Mouse (Mus musculus) forebrain, embryonic 15.5 days (tissue): ENCODE results near the gene Ndufaf7. TPM values are rescaled to one million over a fixed set of nuclear protein-coding genes. Genes with fewer than 3 reads are reported as not detected.

Experiments used
- ATAC-seq: fragments of 200-750 bp; cut with Nextera tagmentation; replicated peaks from 2 replicates; pipeline ENCODE4 v1.8.0; 2017; ENCODE audit warnings: mild to moderate bottlenecking, moderate TSS enrichment, moderate library complexity
- H3K27ac ChIP-seq: fragments of 300-500 bp; sonication (generic); replicated peaks from 2 replicates; pipeline ENCODE4 v1.5.1; 2015; ENCODE audit warnings: mild to moderate bottlenecking, inconsistent platforms
- H3K27me3 ChIP-seq: fragments of 300-500 bp; sonication (generic); 2 replicates; pipeline ENCODE4 v1.6.1; 2015; ENCODE audit warnings: inconsistent platforms
- H3K36me3 ChIP-seq: fragments of 300-500 bp; sonication (generic); 2 replicates; pipeline ENCODE4 v1.6.1; 2015; ENCODE audit warnings: mild to moderate bottlenecking, inconsistent platforms
- H3K4me1 ChIP-seq: fragments of 300-500 bp; sonication (generic); 2 replicates; pipeline ENCODE4 v1.6.1; 2015; ENCODE audit warnings: inconsistent platforms
- H3K4me2 ChIP-seq: fragments of 300-500 bp; sonication (generic); replicated peaks from 2 replicates; pipeline ENCODE4 v1.6.1; 2015; ENCODE audit warnings: mild to moderate bottlenecking, inconsistent platforms
- H3K4me3 ChIP-seq: fragments of 300-500 bp; sonication (generic); 2 replicates; pipeline ENCODE4 v1.5.1; 2015; ENCODE audit warnings: mild to moderate bottlenecking, inconsistent platforms
- H3K9ac ChIP-seq: fragments of 300-500 bp; sonication (generic); replicated peaks from 2 replicates; pipeline ENCODE4 v1.6.1; 2015; ENCODE audit warnings: mild to moderate bottlenecking, inconsistent platforms
- H3K9me3 ChIP-seq: fragments of 300-500 bp; sonication (generic); 2 replicates; pipeline ENCODE4 v1.6.1; 2016; ENCODE audit warnings: inconsistent platforms
- WGBS: fragments of 180-500 bp; shearing (Covaris S2); methylation state at CpG from one replicate; pipeline ENCODE4 v1.1.7; 2015; ENCODE audit warnings: mixed read lengths; 5-methylcytosine and 5-hydroxymethylcytosine counted together
- polyA plus RNA-seq: library from polyadenylated mRNA; unstranded; fragments of >200 nt; fragmentation: Nextera tagmentation; extraction: Ambion mirVana; gene quantifications from 2 replicates; pipeline ENCODE4 v1.2.1, GENCODE M21; 2015

Ndufaf7 gene
- polyA plus RNA-seq, 1 experiment from 2014 or later: 65.6 TPM

- 91% methylated on average over 11 of the region's 11 CpGs for WGBS
- H3K9me3 ChIP-seq: no peaks in the 10 kb centered on the region
- H3K4me2 ChIP-seq: no peak overlapping the region
- ATAC-seq: no peak
- H3K9ac ChIP-seq: no peak overlapping the region
- H3K4me1 ChIP-seq: no peaks in the 10 kb centered on the region
- no peak overlapping the region for H3K27ac ChIP-seq
- H3K36me3 ChIP-seq: peaks cover 24% of the 10 kb centered on the region
- no peaks in the 10 kb centered on the region for H3K27me3 ChIP-seq
- no peak overlapping the region for H3K4me3 ChIP-seq
These were observed 29.4 kb downstream of the Ndufaf7 start for GRCm38 (mm10) chr17:78966092-78966883.

GRCm38 (mm10) chr17:78968500-78968899, 31.6 kb downstream of the Ndufaf7 start:
- Histone ChIP-seq H3K27me3 (no peaks in the 10 kb centered on the region), H3K4me1 (no peaks in the 10 kb centered on the region), H3K36me3 (peaks cover 17% of the 10 kb centered on the region), H3K9ac (no peak overlapping the region), H3K4me2 (no peak overlapping the region), H3K9me3 (no peaks in the 10 kb centered on the region), H3K4me3 (no peak overlapping the region), H3K27ac (no peak overlapping the region)
- ATAC-seq: no peak
- 92% methylated on average over 3 of the region's 3 CpGs for WGBS

GRCm38 (mm10) chr17:78983166-78983565, 46.2 kb downstream of the Ndufaf7 start:
- WGBS: 94% methylated on average over 8 of the region's 8 CpGs
- Histone ChIP-seq H3K4me1 (no peaks in the 10 kb centered on the region), H3K4me2 (no peak overlapping the region), H3K4me3 (no peak overlapping the region), H3K27me3 (no peaks in the 10 kb centered on the region), H3K36me3 (peaks cover 21% of the 10 kb centered on the region), H3K27ac (no peak overlapping the region), H3K9ac (no peak overlapping the region), H3K9me3 (no peaks in the 10 kb centered on the region)
- ATAC-seq: no peak

- Histone ChIP-seq H3K4me2 (no peak overlapping the region), H3K4me1 (no peaks in the 10 kb centered on the region), H3K9me3 (no peaks in the 10 kb centered on the region), H3K9ac (no peak overlapping the region), H3K36me3 (peaks cover 21% of the 10 kb centered on the region), H3K27ac (no peak overlapping the region), H3K4me3 (no peak overlapping the region), H3K27me3 (no peaks in the 10 kb centered on the region)
- no peak for ATAC-seq
- whole genome bisulfite sequencing: 93% methylated on average over 3 of the region's 3 CpGs
These were observed 46.8 kb downstream of the Ndufaf7 start for GRCm38 (mm10) chr17:78983736-78984135.

- Histone ChIP-seq H3K4me2 (no peak overlapping the region), H3K27me3 (no peaks in the 10 kb centered on the region), H3K9ac (no peak overlapping the region), H3K27ac (no peak overlapping the region), H3K4me3 (no peak overlapping the region), H3K4me1 (0 out of 2 replicates have a peak, but pooled peaks cover 3% of the 10 kb centered on the region), H3K36me3 (0 out of 2 replicates have a peak, but pooled peaks cover 3% of the 10 kb centered on the region), H3K9me3 (no peaks in the 10 kb centered on the region)
- 83% methylated on average over 8 of the region's 8 CpGs for WGBS
- no peak for ATAC-seq
These were observed 52.1 kb downstream of the Ndufaf7 start for GRCm38 (mm10) chr17:78989015-78989414.

GRCm38 (mm10) chr17:78991549-78991948, 54.6 kb downstream of the Ndufaf7 start:
- no peak overlapping the region for H3K9ac ChIP-seq
- ATAC-seq: no peak
- no peaks in the 10 kb centered on the region for H3K27me3 ChIP-seq
- H3K27ac ChIP-seq: no peak overlapping the region
- WGBS: 100% methylated on average over 2 of the region's 2 CpGs
- no peak overlapping the region for H3K4me2 ChIP-seq
- no peaks in the 10 kb centered on the region for H3K9me3 ChIP-seq
- H3K4me3 ChIP-seq: no peak overlapping the region
- H3K36me3 ChIP-seq: no peaks in the 10 kb centered on the region
- peaks cover 8% of the 10 kb centered on the region; the same call in 1 of the 2 replicates for H3K4me1 ChIP-seq

GRCm38 (mm10) chr17:78992303-78993027, 55.5 kb downstream of the Ndufaf7 start:
- 75% methylated on average over 9 of the region's 9 CpGs for WGBS
- no peaks in the 10 kb centered on the region for H3K9me3 ChIP-seq
- H3K4me2 ChIP-seq: no peak overlapping the region
- H3K9ac ChIP-seq: no peak overlapping the region
- no peak overlapping the region for H3K4me3 ChIP-seq
- peaks cover 8% of the 10 kb centered on the region; the same call in 1 of the 2 replicates for H3K4me1 ChIP-seq
- H3K27me3 ChIP-seq: no peaks in the 10 kb centered on the region
- H3K27ac ChIP-seq: no peak overlapping the region
- no peak for ATAC-seq
- H3K36me3 ChIP-seq: no peaks in the 10 kb centered on the region

- H3K27ac ChIP-seq: no peak overlapping the region
- no peaks in the 10 kb centered on the region for H3K36me3 ChIP-seq
- no peak overlapping the region for H3K4me2 ChIP-seq
- H3K9ac ChIP-seq: no peak overlapping the region
- 46% methylated on average over 2 of the region's 2 CpGs for WGBS
- no peak overlapping the region for H3K4me3 ChIP-seq
- no peaks in the 10 kb centered on the region for H3K9me3 ChIP-seq
- no peaks in the 10 kb centered on the region for H3K27me3 ChIP-seq
- H3K4me1 ChIP-seq: peaks cover 8% of the 10 kb centered on the region; the same call in 1 of the 2 replicates
- ATAC-seq: no peak
These were observed 56.7 kb downstream of the Ndufaf7 start for GRCm38 (mm10) chr17:78993670-78994069.

GRCm38 (mm10) chr17:78994382-78994781, 57.4 kb downstream of the Ndufaf7 start:
- no peak overlapping the region for H3K4me2 ChIP-seq
- no peak overlapping the region for H3K27ac ChIP-seq
- H3K4me1 ChIP-seq: peaks cover 8% of the 10 kb centered on the region; the same call in 1 of the 2 replicates
- no peak overlapping the region for H3K9ac ChIP-seq
- no peaks in the 10 kb centered on the region for H3K27me3 ChIP-seq
- H3K36me3 ChIP-seq: no peaks in the 10 kb centered on the region
- H3K9me3 ChIP-seq: no peaks in the 10 kb centered on the region
- H3K4me3 ChIP-seq: no peak overlapping the region
- 89% methylated on average over 8 of the region's 8 CpGs for WGBS
- no peak for ATAC-seq

GRCm38 (mm10) chr17:78994931-78995820, 58.2 kb downstream of the Ndufaf7 start:
- Histone ChIP-seq H3K9ac (no peak overlapping the region), H3K4me1 (peaks cover 8% of the 10 kb centered on the region; the same call in 1 of the 2 replicates), H3K4me3 (no peak overlapping the region), H3K27me3 (no peaks in the 10 kb centered on the region), H3K27ac (no peak overlapping the region), H3K9me3 (no peaks in the 10 kb centered on the region), H3K36me3 (no peaks in the 10 kb centered on the region), H3K4me2 (no peak overlapping the region)
- no peak for ATAC-seq
- WGBS: 82% methylated on average over 9 of the region's 9 CpGs
